Mouse (Mus musculus) gastrocnemius, postnatal 25 days (tissue): ENCODE measurements at regions not wholly inside any gene's neighbourhood (a gene's known extent, or its start where the extent isn't known, plus 50 kb on each side); places are given as distances from the start of the nearest gene placed in this dataset.

Experiments used
- DNase-seq: peaks from one replicate; pipeline ENCODE4 v3.0.0; 2022

DNA sequence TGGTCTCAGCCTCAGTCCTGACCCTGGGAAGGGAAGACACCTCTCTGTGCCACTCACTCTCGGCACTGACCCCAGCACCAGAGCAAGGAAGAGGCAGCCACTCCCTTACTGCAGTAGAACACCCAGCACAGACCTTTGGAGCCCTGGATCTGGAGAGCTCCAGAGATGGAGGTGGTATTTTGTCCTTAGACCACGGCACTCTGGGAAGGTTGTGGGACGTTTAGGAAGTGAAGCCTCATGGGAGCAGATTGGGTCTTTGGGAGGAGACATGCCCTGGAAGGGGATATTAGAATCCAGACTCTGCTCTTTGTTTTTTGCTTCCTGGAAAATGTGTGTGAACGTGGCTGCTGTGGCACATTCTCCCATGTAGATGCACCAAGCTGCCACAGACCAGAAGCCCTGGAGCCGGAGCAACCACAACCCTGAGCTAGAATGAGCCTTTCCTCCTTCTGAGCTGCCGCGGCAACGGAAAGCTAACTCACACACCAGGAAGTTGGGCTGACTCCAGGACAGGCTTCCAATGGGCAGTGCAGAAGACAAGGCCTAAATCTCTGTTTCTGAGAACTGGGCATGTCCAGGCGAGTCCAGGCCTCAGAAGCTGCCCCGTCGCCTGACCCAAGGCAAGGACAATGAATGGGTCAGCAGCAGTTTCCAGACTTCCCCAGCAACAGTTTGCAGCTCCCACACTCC lies 356.9 kb upstream of the Kcnab2 start:
- DNase-seq, result no peak

DNA sequence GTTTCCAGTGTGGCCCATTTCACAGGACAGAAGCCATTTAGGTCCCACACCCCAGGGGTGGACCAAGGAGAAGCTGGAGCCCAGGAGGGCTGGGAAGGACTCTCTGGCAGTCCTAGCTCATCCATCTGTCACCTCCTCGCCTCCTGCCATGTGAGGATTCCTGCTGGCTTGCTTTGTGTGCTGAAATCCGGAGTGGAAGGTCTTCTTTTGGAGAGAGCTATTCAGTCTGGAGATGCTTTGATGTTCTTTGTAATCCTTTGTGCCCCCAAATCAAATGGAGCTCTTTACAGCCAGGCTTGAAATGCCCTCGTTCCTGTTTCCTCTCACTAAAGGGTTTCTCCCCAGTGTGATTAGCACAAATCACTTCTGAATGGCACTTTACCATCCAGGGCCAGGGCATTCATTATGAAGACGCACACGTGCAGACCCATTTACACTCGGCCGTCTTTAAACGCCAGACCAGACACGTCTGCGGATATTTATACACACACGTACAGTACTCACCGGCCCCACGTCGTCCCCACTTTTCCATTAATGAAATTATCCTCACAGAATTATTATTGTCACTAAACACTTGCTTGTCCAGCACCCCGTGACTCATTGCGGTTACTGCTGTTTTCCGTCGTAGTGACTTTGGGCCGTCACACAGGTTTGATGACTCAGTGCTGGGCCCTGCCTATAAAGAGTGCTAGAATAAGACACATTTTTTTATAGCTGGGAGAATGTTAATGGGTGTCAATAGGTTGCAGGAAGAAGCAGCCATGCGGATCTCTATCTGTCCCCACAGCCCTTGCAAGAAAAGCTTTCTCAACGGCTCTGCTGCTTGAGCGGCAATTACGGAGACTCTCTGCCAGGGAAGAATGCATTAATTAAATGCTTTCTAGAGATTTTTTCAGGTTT lies 356.0 kb upstream of the Kcnab2 start:
- no peak for DNase-seq

DNA sequence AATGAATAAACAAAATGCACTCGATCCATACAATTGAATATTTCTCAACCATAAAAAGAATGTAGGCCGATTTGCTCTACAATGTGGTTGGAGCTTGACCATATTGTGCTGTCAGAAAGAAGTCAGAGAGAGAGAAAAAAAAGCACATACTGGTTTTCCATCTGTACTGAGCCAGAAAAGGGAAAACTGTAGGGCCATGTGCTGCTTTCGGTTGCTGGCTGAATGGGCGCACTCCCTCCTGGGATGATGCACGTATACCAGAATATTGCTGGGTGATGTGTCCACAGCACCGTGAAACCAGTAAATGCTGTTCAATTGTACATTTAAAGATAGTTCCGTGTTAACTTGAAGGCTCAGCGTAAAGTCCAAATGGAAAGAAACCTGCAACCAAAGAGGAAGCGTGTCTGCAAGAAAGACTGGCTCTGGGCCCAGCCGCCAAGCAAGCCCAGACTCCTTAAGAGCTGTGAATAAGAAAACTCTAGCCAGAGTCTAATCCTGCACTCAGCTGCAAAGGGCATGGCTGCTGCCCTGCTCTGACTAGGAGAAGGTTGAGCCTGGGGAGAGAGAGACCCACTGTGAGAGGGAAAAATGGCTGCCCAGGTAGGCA lies 355.2 kb upstream of the Kcnab2 start:
- DNase-seq, result no peak

DNA sequence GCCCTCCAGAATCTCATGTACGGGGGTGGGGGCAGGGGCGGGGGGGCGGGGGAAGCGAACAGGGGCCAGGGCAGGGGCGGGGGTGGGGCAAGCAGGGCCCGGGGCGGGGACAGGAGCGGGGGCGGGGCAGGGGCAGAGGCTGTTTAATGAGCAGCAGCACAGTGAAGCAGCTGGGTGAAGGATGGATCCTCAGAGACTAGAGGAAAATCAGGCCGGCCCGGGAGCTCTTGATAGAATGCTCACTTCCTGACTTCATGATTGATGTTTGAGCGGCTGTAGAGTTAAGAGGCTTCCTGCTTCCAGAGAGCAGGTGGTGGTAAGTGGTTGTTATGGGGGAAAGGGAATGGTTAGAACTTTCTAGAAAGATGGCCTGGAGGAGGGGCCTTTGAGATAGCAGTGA lies 347.5 kb upstream of the Kcnab2 start:
- DNase-seq, result no peak

DNA sequence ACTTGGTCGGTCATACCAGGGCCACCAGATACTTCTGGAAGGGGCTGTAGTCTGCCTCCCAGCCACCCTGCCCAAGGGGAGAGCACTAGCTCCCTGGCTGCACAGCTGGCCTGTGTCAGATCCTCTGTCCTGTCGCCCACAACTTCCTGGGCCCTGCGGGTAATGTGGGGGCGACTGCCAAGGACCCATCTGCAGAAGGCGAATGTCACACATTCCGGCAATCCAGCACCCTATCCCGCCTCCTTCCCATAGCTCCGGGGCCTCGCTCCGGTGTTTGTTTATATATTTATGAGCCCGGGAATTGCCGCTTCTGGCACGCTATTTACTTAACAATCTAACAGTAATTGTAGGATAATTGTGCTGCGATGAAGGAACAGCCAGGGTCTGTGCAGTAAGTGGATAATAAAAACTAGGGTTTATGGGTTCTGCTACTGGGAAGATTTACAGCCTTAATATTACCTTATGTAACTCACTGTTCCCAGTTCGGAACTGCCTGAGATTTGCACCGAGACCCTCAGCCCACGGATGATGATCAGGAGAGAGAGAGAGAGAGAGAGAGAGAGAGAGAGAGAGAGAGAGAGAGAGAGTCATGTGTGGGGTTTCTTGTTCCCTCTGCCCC lies 338.6 kb upstream of the Kcnab2 start:
- no peak for DNase-seq

DNA sequence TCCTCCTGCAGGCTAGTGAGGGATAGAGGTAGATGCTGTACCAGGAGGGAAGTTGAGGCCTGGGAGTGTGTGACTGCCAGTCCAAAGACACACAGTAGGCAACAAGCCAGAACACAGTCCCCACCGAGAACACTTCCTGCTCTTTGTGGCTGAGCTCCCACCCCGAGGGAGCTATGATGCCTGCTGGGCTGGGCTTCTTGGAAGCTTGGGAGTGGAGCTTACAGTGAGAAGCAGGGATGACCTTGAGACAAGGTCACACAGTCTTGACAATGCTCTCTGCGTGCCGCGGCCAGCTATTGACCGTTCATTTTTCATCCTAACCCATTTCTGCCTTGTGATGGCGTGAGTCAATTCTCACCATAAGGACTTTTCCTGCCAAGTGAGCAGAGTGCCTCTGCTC lies 328.9 kb upstream of the Kcnab2 start:
- DNase-seq, result no peak

DNA sequence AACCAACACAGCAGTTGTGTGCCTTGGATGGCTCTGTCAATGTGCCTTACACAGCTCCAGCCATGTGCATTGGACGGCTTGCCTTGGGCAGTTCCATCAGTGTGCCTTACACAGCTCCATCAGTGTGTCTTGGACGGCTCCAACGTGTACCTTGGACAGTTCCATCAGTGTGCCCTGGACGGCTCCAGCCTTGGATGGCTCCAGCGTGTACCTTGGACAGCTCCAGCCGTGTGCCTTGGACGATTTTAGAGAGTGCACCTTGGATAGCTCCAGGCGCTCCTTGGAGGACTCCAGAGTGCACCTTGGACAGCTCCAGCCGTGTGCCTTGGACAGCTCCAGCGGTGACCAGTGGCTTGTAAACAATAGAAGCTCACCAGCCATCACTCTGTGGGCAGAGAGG lies 321.7 kb upstream of the Kcnab2 start:
- no peak for DNase-seq

DNA sequence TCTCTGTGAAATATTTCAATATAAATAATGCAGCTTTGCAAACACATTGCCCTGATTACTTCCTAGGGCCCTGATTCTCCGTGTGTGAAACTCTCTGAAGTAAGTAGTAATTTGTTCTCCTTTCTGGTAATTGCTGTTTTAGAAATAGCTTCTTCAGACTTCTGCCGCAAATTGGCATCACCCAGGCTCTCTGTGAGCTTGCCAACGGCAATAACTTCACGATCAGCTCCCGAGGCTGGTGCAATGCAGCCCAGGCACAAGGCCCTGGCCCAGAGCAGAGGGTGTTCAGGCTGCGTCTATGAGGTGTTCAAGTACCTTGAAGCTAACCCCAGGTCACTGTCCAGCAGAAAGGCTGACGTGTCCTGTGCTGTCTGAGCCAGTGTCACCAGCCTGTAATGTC lies 310.8 kb upstream of the Kcnab2 start:
- DNase-seq, result no peak

DNA sequence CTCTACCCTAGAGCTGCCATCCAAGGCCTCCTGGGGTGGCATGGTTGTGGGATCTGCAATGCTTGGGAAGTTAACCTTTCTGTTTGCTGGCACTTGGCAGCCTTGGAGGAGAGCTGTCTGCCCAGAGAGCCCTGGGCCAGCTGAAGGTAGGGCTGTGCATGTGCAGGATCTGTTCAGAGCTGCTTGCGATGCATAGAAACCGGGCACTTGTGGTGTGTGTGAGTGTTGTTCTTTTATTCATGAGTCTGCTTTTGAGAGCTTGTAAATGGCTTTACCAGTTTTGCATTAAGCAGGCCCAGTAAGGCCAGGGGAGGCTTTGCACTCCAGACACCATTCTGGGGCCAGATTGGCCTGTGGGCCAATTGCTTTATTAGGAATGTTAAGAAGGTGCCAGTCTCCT lies 307.3 kb upstream of the Kcnab2 start:
- no peak for DNase-seq

DNA sequence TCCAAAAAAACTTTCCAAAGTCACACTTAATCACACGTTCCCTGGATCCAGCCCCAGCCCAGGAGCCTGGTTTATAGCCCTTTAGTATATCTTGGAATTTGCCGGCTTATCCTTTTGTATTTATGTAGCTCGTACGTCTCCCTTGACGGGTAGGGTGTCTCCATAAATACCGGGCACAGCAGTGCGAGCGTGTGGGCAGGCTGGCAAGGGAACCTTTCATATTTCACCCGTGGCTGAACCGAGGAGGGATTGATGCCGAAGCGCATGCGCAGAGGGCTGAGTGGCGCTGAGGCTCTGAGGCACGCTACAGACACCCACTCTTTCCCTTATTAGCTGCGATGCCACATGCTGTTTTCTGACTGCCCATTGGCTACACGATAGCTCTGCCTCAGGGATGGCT lies 301.9 kb upstream of the Kcnab2 start:
- DNase-seq, result no peak

DNA sequence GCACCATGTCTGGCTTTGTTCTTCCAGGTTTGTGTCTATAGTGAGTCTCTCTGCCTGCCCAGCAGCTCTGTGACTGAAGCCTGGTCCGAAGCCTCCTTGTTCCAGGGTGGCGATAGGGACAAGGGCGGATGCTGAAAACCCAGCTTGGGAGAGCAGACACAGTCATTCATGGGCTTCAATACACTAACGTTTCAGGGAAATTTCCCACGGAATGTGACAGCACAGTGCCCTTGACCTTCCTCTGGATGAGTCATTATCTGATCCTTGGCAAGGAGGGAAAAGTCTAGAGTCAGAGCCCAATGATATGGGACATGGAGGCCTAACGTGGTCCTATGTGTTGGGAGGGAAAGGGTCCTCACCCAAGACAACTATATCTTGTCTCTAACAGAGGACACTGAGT lies 298.1 kb upstream of the Kcnab2 start:
- no peak for DNase-seq

DNA sequence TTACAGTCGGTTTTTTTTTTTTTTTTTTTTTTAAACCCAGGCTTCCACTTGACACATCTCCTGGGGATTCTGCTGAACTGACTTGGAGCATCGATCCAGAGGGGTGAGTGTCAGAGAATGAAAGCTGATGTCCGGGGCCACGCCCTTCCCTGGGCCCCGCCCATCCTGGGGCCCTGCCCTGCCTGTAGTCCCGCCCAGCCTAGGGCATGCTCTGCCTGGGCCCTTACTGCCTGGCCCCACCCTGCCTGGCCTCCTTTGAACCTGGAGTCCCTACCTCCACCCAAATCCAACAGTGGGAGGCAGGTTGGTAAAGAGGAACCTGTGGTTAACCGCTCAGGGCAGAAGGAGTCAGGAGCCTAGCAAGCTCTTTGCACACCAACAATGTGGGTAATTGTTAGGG lies 293.7 kb upstream of the Kcnab2 start:
- no peak for DNase-seq

DNA sequence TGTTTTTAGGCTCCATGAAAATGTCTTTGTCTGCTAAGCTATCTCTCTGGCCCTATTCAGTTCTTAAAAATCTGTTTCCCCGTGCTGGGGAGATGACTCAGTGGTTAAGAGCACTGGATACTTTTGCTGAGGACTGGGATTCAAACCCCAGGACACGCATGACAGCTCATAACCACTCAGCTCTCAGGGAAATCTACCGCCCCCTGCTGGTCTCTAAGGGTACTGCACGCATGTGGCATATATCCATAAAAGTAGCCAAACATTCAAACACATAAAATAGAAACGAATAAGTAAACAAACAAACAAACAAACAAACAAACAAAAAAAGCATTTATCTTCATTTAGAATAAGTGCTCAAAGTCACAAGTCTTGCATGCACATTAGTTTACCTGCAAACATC lies 289.7 kb upstream of the Kcnab2 start:
- no peak for DNase-seq

DNA sequence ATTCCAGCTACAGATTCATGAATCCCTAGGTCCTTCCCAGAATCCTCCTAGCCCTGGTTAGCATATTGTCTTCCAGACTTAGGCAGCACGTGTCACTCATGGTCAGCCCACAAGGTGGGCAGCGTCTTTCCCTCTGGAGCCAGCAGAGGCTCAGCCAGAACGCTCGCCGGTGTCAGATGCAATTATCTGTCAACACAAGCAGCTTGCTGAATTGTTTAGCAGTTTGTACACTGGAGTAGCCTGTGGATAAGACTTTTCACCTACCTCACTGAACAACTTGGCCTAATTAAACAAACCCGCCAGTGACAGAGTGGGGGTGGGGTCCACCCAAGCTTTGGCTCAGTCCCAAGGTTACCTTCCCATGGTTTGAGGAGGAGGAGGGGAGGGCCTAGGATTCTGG lies 285.4 kb upstream of the Kcnab2 start:
- no peak for DNase-seq

DNA sequence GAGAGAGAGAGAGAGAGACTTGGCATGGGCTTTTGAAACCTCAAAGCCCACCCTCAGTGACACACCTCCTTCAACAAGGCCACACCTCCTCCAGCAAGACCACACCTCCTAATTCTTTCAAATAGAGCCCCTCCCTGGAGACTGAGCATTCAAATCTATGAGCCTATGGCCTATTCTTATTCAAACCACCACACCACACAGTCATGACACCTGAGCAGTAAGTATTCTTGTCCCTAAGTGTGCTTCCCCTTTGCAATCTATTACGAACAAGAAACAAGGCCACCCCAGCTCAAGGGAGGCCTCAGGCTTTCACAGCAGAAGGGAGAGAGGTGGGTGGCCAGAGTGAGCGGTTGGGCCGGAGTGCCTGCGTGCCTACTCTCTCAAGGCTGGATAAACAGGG lies 284.9 kb upstream of the Kcnab2 start:
- DNase-seq, result no peak

DNA sequence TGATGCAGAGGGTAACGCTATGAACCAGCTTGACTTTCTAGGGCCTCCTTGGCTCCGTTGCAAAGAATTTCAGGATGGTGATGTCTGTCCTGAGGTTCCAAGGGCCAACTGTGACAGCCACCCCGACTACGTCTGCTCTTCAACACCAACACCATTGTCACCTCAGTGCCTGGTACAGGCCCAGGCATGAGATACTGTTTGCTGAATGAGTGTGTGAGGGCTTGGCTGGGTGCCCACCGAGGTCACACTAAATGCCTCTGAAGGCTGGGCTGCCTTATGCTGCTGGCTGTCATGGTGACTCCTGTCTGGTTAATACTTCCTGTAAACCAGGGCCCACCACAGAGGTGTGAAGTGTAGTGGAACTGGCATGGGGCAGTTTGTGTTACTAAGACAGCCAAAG lies 279.5 kb upstream of the Kcnab2 start:
- no peak for DNase-seq

DNA sequence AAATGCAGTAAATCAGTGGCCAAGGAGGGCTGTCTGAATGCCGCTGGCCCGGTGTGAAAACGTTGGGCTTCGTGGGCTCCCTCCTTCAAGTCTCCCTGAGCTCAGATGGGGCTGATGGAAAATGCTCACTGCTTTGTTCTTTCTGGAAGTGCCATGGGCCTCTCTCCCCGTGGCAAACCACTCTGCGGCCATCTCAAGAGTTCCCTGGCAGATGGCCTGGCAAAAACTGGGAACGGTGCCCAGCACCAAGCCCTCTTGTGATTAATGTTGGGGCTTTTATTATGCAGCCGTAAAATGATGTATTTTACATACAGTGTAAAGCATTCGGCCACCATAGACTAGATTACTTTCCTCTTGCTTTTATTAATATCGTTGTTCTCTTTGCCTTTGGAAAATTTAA lies 278.9 kb upstream of the Kcnab2 start:
- DNase-seq, result no peak

DNA sequence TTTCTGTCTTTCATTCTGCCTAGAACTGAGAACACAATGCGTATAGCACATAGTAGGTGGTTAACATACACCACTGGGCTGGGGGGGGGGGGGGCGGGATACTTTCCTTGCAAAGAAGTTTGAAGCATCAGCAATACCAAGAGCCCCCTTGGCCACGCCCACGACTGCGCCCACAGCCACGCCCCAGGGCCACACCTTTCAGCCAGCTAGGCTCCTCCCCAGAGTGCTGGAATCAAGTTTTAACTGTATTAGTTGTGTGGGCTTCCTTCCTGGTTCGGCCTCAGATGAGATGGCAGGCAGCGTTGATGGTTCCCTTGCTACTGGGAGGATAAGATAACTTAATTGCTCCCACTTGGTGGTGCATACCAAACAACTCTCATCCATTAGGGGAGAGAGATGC lies 278.1 kb upstream of the Kcnab2 start:
- no peak for DNase-seq

DNA sequence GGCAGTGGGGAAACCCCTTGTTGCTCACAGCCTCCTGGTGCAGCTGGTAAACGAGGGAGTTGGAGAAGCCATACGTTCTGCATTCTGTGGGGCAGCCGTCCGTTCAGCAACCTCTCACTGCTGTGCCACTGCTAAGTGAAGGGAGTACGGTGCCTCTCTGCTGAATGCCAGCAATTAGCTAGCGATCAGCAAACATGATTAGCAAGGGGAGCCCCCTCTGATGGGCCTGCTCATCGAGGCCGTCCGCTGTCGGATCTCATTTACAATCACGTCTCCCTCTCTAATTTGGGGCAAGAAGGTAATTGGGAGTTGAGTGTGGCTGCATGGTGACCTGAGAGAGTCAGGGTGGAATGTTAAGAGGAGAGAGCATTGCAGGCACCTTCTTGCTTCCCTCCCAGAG lies 266.7 kb upstream of the Kcnab2 start:
- DNase-seq, result peak; percentile 1

DNA sequence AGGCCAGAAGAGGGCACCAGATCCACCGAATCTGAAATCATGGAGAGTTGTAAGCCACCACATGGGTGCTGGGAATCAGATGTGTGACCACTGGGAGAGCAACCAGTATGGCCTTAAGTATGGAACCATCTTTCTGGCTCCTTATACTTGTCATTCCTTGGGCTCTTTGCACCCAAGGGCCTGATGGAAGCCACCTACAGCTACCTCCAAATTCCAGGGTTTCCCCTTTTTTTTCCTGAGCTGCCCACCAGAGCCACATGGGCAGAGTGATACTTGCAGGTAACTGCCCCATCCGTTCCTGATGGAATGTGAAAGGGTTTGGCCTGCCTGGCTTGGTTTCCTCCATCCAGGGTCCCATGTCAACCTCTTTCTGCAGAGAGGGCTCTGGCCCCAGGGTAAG lies 255.3 kb upstream of the Kcnab2 start:
- DNase-seq, result no peak

DNA sequence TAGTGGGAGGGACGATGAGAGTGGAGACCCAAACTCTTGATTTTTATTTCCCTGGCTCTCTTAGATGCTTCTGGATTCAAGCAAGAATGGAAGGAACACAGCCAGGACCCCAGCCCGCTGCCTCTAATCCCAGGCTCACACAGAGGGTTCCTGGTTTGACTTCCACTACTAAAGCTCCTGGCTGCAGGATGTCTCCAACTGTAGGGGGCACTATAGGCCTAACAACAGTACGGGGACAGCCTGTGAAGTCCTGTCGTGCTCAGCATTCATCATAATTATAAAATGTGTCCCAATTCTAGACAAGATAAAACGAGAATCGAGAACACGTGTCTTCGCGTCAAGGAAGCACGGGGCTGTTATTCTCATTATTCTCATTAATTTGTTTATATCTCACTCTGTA lies 254.3 kb upstream of the Kcnab2 start:
- no peak for DNase-seq

DNA sequence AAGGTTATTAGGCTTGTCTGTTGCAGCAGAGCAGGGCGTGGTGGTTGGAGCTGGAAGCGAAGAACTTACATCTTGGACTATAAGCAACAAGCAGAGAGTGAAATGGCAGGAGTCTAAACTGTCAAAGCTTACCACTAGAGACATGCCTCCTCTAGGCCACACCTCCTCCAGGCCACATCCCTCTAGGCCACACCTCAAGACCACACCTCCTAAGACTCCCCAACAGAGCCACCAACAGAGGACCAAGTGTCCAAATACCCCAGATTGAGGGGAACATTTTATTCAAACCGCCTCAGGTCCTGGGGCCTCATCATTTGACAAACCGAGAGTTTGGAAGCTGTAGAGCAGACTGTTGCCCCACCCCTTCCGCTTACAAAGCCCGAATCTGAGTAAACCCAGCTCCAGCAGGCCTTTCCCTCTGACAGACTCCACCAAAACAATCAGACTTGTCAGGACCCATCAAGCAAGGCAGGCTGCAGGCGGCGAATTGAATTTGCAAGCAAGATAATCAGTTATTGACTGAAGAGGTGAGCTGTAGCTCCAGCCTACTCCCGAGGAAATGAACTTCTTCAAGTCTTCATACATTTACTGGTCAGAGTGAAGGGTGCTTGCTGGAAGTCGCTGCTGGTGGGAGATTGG lies 253.5 kb upstream of the Kcnab2 start:
- DNase-seq, result no peak

DNA sequence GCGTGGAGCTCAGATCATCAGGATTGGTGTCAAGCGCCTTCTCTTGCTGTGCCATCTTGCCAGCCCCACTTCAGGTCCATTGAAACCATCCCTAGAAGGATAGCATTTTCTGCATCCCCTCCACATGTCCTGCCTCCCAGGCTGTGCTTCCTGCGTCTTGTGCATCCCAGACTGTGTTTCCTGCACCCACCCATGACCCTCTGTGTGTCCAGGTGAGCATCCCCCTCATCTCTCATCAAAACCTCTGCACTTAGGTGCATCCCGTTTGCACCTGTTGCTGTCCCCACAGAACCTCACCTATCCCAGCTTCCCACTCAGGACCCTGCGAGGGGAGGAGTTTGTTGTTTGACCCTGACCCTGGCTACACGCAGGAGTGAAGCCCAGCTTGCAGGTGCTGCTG lies 251.8 kb upstream of the Kcnab2 start:
- no peak for DNase-seq
